8 mouse cellular contexts compared by ENCODE assay signal in genomic region chr19:46039478-46039877, GRCm38 (mm10). TPM values are rescaled to one million over a fixed set of nuclear protein-coding genes. Genes with fewer than 3 reads are reported as not detected.
DNase-seq lines count a peak whose midpoint lies in the region.

No protein-coding gene starts in this region.

- no peaks in the 10 kb centered on the region for H3K9me3 ChIP-seq in hindbrain, embryonic 10.5 days

- H3K4me3 ChIP-seq in hindbrain, embryonic 10.5 days, result peak overlapping the region; percentile 99

- H3K36me3 ChIP-seq in hindbrain, embryonic 10.5 days, result peaks cover 26% of the 10 kb centered on the region

- WGBS in hindbrain, embryonic 10.5 days, result 2% methylated on average over 27 of the region's 30 CpGs

- peak; percentile 97 for DNase-seq in NIH3T3 (ENCODE audit: low read depth)
- peak; percentile 82 for DNase-seq in cerebellum, adult 8-10 months
- peak; percentile 86 for DNase-seq in forelimb bud, embryonic 11.5 days (ENCODE audit: low read depth, low spot score)
- DNase-seq in hindbrain, embryonic 10.5 days (ENCODE audit: low spot score), result peak; percentile 92
- DNase-seq in layer of hippocampus, postnatal 25 days (ENCODE audit: extremely low spot score in 1 of 2, low spot score in 1 of 2), result peak; percentile 69 to 72
- peak; percentile 93 to 96 for DNase-seq in lung, postnatal 4 days
- peak; percentile 91 for DNase-seq in right cerebral cortex, adult 18-20 months
- DNase-seq in urinary bladder, adult 2 months (ENCODE audit: low spot score), result peak; percentile 76

- H3K27me3 ChIP-seq in hindbrain, embryonic 10.5 days (ENCODE audit: insufficient read depth, poor library complexity, severe bottlenecking), result no peaks in the 10 kb centered on the region

- peak overlapping the region; percentile 98 for H3K27ac ChIP-seq in hindbrain, embryonic 10.5 days

- peaks cover 82% of the 10 kb centered on the region for H3K4me1 ChIP-seq in hindbrain, embryonic 10.5 days (replicated peaks)

RNA-seq across cellular contexts. Expression of gene Pprc1, which starts 5.2 kb away (rescaled TPM):
- 39.9 and 49.6 TPM in 2 replicates for polyA plus RNA-seq in hindbrain, embryonic 10.5 days (2016; fragmentation: Nextera tagmentation; extraction: Ambion mirVana)
- total RNA-seq in layer of hippocampus, postnatal 25 days (2021), result 10 to 100 TPM; 28.1 to 34.8 TPM
- 15.4 and 17.9 TPM in 2 replicates for polyA plus RNA-seq in urinary bladder, adult 2 months (2012; rRNA removed)

RNA-seq across cellular contexts. Expression of gene Ldb1, which starts 5.5 kb away (rescaled TPM):
- 90.2 and 111 TPM in 2 replicates for polyA plus RNA-seq in hindbrain, embryonic 10.5 days (2016; fragmentation: Nextera tagmentation; extraction: Ambion mirVana)
- total RNA-seq in layer of hippocampus, postnatal 25 days (2021), result 100 to 1,000 TPM; 106 to 118 TPM
- 222 and 238 TPM in 2 replicates for polyA plus RNA-seq in urinary bladder, adult 2 months (2012; rRNA removed)

RNA-seq across cellular contexts. Expression of gene Hps6, which starts 36.2 kb away (rescaled TPM):
- polyA plus RNA-seq in hindbrain, embryonic 10.5 days (2016; fragmentation: Nextera tagmentation; extraction: Ambion mirVana), result 4.8 and 5.7 TPM in 2 replicates
- 1 to 10 TPM; 4.9 to 7.3 TPM for total RNA-seq in layer of hippocampus, postnatal 25 days (2021)
- polyA plus RNA-seq in urinary bladder, adult 2 months (2012; rRNA removed), result 6.6 and 6.7 TPM in 2 replicates

RNA-seq across cellular contexts. Expression of gene Nolc1, which starts 36.2 kb away (rescaled TPM):
- 110 and 136 TPM in 2 replicates for polyA plus RNA-seq in hindbrain, embryonic 10.5 days (2016; fragmentation: Nextera tagmentation; extraction: Ambion mirVana)
- 10 to 100 TPM; 44.7 to 48.4 TPM for total RNA-seq in layer of hippocampus, postnatal 25 days (2021)
- polyA plus RNA-seq in urinary bladder, adult 2 months (2012; rRNA removed), result 27.7 and 30.1 TPM in 2 replicates

RNA-seq across cellular contexts. Expression of gene Armh3, which starts 41.2 kb away (rescaled TPM):
- polyA plus RNA-seq in hindbrain, embryonic 10.5 days (2016; fragmentation: Nextera tagmentation; extraction: Ambion mirVana), result 16.6 and 19.4 TPM in 2 replicates
- 10 to 100 TPM; 19.9 to 20.3 TPM for total RNA-seq in layer of hippocampus, postnatal 25 days (2021)
- polyA plus RNA-seq in urinary bladder, adult 2 months (2012; rRNA removed), result 11.1 and 12.6 TPM in 2 replicates

Comparison
In these comparisons a context has a peak if more than half of its experiments do, and no peak if none do; other contexts are left out.
1. Peak in every context shown above with its lines: DNase-seq, H3K4me3 ChIP-seq and H3K27ac ChIP-seq.